Mouse (Mus musculus): ENCODE measurements around the gene Arhgef3. TPM values are rescaled to one million over a fixed set of nuclear protein-coding genes. Genes with fewer than 3 reads are reported as not detected.
A peak's percentile ranks its signal among the peaks of the same experiment; 100 is the strongest.

Gene Arhgef3
- polyA plus RNA-seq, 2 experiments, result 2.6 to 5.4 TPM

GRCm38 (mm10) chr14:27283956-27284355, 169.3 kb downstream of the Arhgef3 start:
- Histone ChIP-seq H3K4me1 (replicated peaks; ENCODE audit: control insufficient read depth in 2 of 2, insufficient read depth in 2 of 2, low read length in 1 of 2) (no peaks in the 10 kb centered on the region), H3K9me3 (ENCODE audit: control insufficient read depth, low read length) (no peaks in the 10 kb centered on the region), H3K36me3 (replicated peaks; ENCODE audit: control insufficient read depth, insufficient read depth, low read depth) (no peaks in the 10 kb centered on the region), H3K4me2 (ENCODE audit: low read depth) (no peak overlapping the region), H3K27me3 (ENCODE audit: control insufficient read depth, insufficient read depth, low read length) (no peaks in the 10 kb centered on the region), H3K9ac (replicated peaks) (no peak overlapping the region), H3K27ac (no peak overlapping the region), H3K4me3 (ENCODE audit: insufficient read depth in 1 of 2, low read depth in 2 of 2, low read length in 2 of 2) (no peak overlapping the region)
- no peak for ATAC-seq (ENCODE audit: insufficient read depth)
- no peak for TF ChIP-seq EP300 (IDR thresholded peaks at IDR 0.05; ENCODE audit: low read depth)
- TF ChIP-seq CTCF (IDR thresholded peaks at IDR 0.05; ENCODE audit: low read depth), result no peak
- DNase-seq (ENCODE audit: low read depth in 3 of 3, low spot score in 3 of 3), result no peak

- Histone ChIP-seq H3K36me3 (replicated peaks; ENCODE audit: control insufficient read depth, insufficient read depth, low read depth) (no peaks in the 10 kb centered on the region), H3K27me3 (ENCODE audit: control insufficient read depth, insufficient read depth, low read length) (no peaks in the 10 kb centered on the region), H3K9ac (replicated peaks) (no peak overlapping the region), H3K4me2 (ENCODE audit: low read depth) (no peak overlapping the region), H3K4me3 (ENCODE audit: insufficient read depth in 1 of 2, low read depth in 2 of 2, low read length in 2 of 2) (no peak overlapping the region), H3K4me1 (replicated peaks; ENCODE audit: control insufficient read depth in 2 of 2, insufficient read depth in 2 of 2, low read length in 1 of 2) (no peaks in the 10 kb centered on the region), H3K9me3 (ENCODE audit: control insufficient read depth, low read length) (no peaks in the 10 kb centered on the region), H3K27ac (no peak overlapping the region)
- TF ChIP-seq CTCF (IDR thresholded peaks at IDR 0.05; ENCODE audit: low read depth) (no peak), EP300 (IDR thresholded peaks at IDR 0.05; ENCODE audit: low read depth) (no peak)
- 23% methylated on average over 4 of the region's 4 CpGs for WGBS (ENCODE audit: insufficient replicate concordance)
- DNase-seq (ENCODE audit: low read depth in 3 of 3, low spot score in 3 of 3) (no peak), ATAC-seq (ENCODE audit: insufficient read depth) (no peak)
Observed at GRCm38 (mm10) chr14:27286202-27286601, 171.5 kb downstream of the Arhgef3 start.

- DNase-seq (ENCODE audit: low read depth in 3 of 3, low spot score in 3 of 3), result no peak
- Histone ChIP-seq H3K27me3 (ENCODE audit: control insufficient read depth, insufficient read depth, low read length) (no peaks in the 10 kb centered on the region), H3K9ac (replicated peaks) (no peak overlapping the region), H3K36me3 (replicated peaks; ENCODE audit: control insufficient read depth, insufficient read depth, low read depth) (no peaks in the 10 kb centered on the region), H3K27ac (no peak overlapping the region), H3K4me2 (ENCODE audit: low read depth) (no peak overlapping the region), H3K9me3 (ENCODE audit: control insufficient read depth, low read length) (no peaks in the 10 kb centered on the region), H3K4me1 (replicated peaks; ENCODE audit: control insufficient read depth in 2 of 2, insufficient read depth in 2 of 2, low read length in 1 of 2) (no peaks in the 10 kb centered on the region), H3K4me3 (ENCODE audit: insufficient read depth in 1 of 2, low read depth in 2 of 2, low read length in 2 of 2) (no peak overlapping the region)
- ATAC-seq (ENCODE audit: insufficient read depth), result no peak
- 57% methylated on average over 5 of the region's 5 CpGs for WGBS (ENCODE audit: insufficient replicate concordance)
- TF ChIP-seq EP300 (IDR thresholded peaks at IDR 0.05; ENCODE audit: low read depth), result no peak
- no peak for TF ChIP-seq CTCF (IDR thresholded peaks at IDR 0.05; ENCODE audit: low read depth)
Observed at GRCm38 (mm10) chr14:27289053-27289452, 174.4 kb downstream of the Arhgef3 start.

- H3K4me1 ChIP-seq (replicated peaks; ENCODE audit: control insufficient read depth in 2 of 2, insufficient read depth in 2 of 2, low read length in 1 of 2), result no peaks in the 10 kb centered on the region; a peak in 1 of 4 replicates
- WGBS (ENCODE audit: insufficient replicate concordance), result 69% methylated on average over 6 of the region's 6 CpGs
- H3K27ac ChIP-seq, result no peak overlapping the region
- DNase-seq (ENCODE audit: low read depth in 3 of 3, low spot score in 3 of 3) (no peak), ATAC-seq (ENCODE audit: insufficient read depth) (no peak)
- H3K4me3 ChIP-seq (ENCODE audit: insufficient read depth in 1 of 2, low read depth in 2 of 2, low read length in 2 of 2), result no peak overlapping the region
- TF ChIP-seq EP300 (IDR thresholded peaks at IDR 0.05; ENCODE audit: low read depth) (no peak), CTCF (IDR thresholded peaks at IDR 0.05; ENCODE audit: low read depth) (no peak)
- H3K9ac ChIP-seq (replicated peaks), result no peak overlapping the region
- no peaks in the 10 kb centered on the region for H3K27me3 ChIP-seq (ENCODE audit: control insufficient read depth, insufficient read depth, low read length)
- no peaks in the 10 kb centered on the region for H3K36me3 ChIP-seq (replicated peaks; ENCODE audit: control insufficient read depth, insufficient read depth, low read depth)
- no peaks in the 10 kb centered on the region for H3K9me3 ChIP-seq (ENCODE audit: control insufficient read depth, low read length)
- no peak overlapping the region for H3K4me2 ChIP-seq (ENCODE audit: low read depth)
Observed at GRCm38 (mm10) chr14:27292101-27292500, 177.4 kb downstream of the Arhgef3 start.

- no peak overlapping the region for H3K27ac ChIP-seq
- 61% methylated on average over 7 of the region's 7 CpGs for WGBS (ENCODE audit: insufficient replicate concordance)
- no peaks in the 10 kb centered on the region for H3K36me3 ChIP-seq (replicated peaks; ENCODE audit: control insufficient read depth, insufficient read depth, low read depth)
- H3K27me3 ChIP-seq (ENCODE audit: control insufficient read depth, insufficient read depth, low read length), result no peaks in the 10 kb centered on the region
- H3K4me2 ChIP-seq (ENCODE audit: low read depth), result no peak overlapping the region
- H3K9ac ChIP-seq (replicated peaks), result no peak overlapping the region
- peaks cover 0 to 9% of the 10 kb centered on the region in 2 experiments; a peak in 2 of 4 replicates for H3K4me1 ChIP-seq (replicated peaks; ENCODE audit: control insufficient read depth in 2 of 2, insufficient read depth in 2 of 2, low read length in 1 of 2)
- no peak overlapping the region for H3K4me3 ChIP-seq (ENCODE audit: insufficient read depth in 1 of 2, low read depth in 2 of 2, low read length in 2 of 2)
- no peak for TF ChIP-seq EP300 (IDR thresholded peaks at IDR 0.05; ENCODE audit: low read depth)
- TF ChIP-seq CTCF (IDR thresholded peaks at IDR 0.05; ENCODE audit: low read depth), result no peak
- peak; percentile 39; the same call in 1 of the 2 replicates for ATAC-seq (ENCODE audit: insufficient read depth)
- no peaks in the 10 kb centered on the region for H3K9me3 ChIP-seq (ENCODE audit: control insufficient read depth, low read length)
- DNase-seq (ENCODE audit: low read depth in 3 of 3, low spot score in 3 of 3), result peak in 2 of 3 experiments; percentile 6 to 17
Observed at GRCm38 (mm10) chr14:27295821-27296220, 181.1 kb downstream of the Arhgef3 start.
